Mouse (Mus musculus): ENCODE results near the gene Dennd4b. TPM values are rescaled to one million over a fixed set of nuclear protein-coding genes. Genes with fewer than 3 reads are reported as not detected.

The Dennd4b gene
- polyA plus RNA-seq, 1 experiment from 2014 or later = 3.4 TPM

Small RNA genes within 50 kb of the gene (microRNA-seq; reads per million reads assigned to microRNA genes)
- gene Mir7012 = not detected

Other genes with a start within 250 kb of the Dennd4b start
- gene 4933434E20Rik, start 213.5 kb upstream of the Dennd4b start, polyA plus RNA-seq (2016; fragmentation: Nextera tagmentation; extraction: Ambion mirVana) = 101 and 103 TPM in 2 replicates
- 111 and 125 TPM in 2 replicates for gene Ubap2l, start 212.6 kb upstream of the Dennd4b start, polyA plus RNA-seq (2016; fragmentation: Nextera tagmentation; extraction: Ambion mirVana)
- gene Tpm3, start 192.5 kb upstream of the Dennd4b start, polyA plus RNA-seq (2016; fragmentation: Nextera tagmentation; extraction: Ambion mirVana) = 299 and 315 TPM in 2 replicates
- gene Nup210l, start 161.1 kb upstream of the Dennd4b start, polyA plus RNA-seq (2016; fragmentation: Nextera tagmentation; extraction: Ambion mirVana) = 0.11 and 0.19 TPM in 2 replicates
- gene Rps27, start 51.5 kb upstream of the Dennd4b start, polyA plus RNA-seq (2016; fragmentation: Nextera tagmentation; extraction: Ambion mirVana) = 777 and 835 TPM in 2 replicates
- 8.3 and 8.6 TPM in 2 replicates for gene Rab13, start 51.5 kb upstream of the Dennd4b start, polyA plus RNA-seq (2016; fragmentation: Nextera tagmentation; extraction: Ambion mirVana)
- gene Jtb, start 33.6 kb upstream of the Dennd4b start, polyA plus RNA-seq (2016; fragmentation: Nextera tagmentation; extraction: Ambion mirVana) = 64.9 and 66.4 TPM in 2 replicates
- gene Creb3l4, start 21.7 kb upstream of the Dennd4b start, polyA plus RNA-seq (2016; fragmentation: Nextera tagmentation; extraction: Ambion mirVana) = 0.56 and 0.66 TPM in 2 replicates
- gene Slc39a1, start 17.0 kb upstream of the Dennd4b start, polyA plus RNA-seq (2016; fragmentation: Nextera tagmentation; extraction: Ambion mirVana) = 30.7 and 33.1 TPM in 2 replicates
- 8.2 and 9.4 TPM in 2 replicates for gene Crtc2, start 11.0 kb upstream of the Dennd4b start, polyA plus RNA-seq (2016; fragmentation: Nextera tagmentation; extraction: Ambion mirVana)
- 5.1 and 6.0 TPM in 2 replicates for gene Gatad2b, start 28.0 kb downstream of the Dennd4b start, polyA plus RNA-seq (2016; fragmentation: Nextera tagmentation; extraction: Ambion mirVana)
- 3.7 and 4.1 TPM in 2 replicates for gene Slc27a3, start 124.8 kb downstream of the Dennd4b start, polyA plus RNA-seq (2016; fragmentation: Nextera tagmentation; extraction: Ambion mirVana)
- gene Ints3, start 168.4 kb downstream of the Dennd4b start, polyA plus RNA-seq (2016; fragmentation: Nextera tagmentation; extraction: Ambion mirVana) = 20.8 and 21.4 TPM in 2 replicates
- 5.1 and 5.3 TPM in 2 replicates for gene Npr1, start 200.7 kb downstream of the Dennd4b start, polyA plus RNA-seq (2016; fragmentation: Nextera tagmentation; extraction: Ambion mirVana)
- gene Ilf2, start 210.9 kb downstream of the Dennd4b start, polyA plus RNA-seq (2016; fragmentation: Nextera tagmentation; extraction: Ambion mirVana) = 100 and 103 TPM in 2 replicates
- gene Snapin, start 225.8 kb downstream of the Dennd4b start, polyA plus RNA-seq (2016; fragmentation: Nextera tagmentation; extraction: Ambion mirVana) = 24.2 and 27.0 TPM in 2 replicates
- 85.7 and 88.1 TPM in 2 replicates for gene Chtop, start 244.3 kb downstream of the Dennd4b start, polyA plus RNA-seq (2016; fragmentation: Nextera tagmentation; extraction: Ambion mirVana)
- 13.2 and 15.0 TPM in 2 replicates for gene S100a1, start 249.2 kb downstream of the Dennd4b start, polyA plus RNA-seq (2016; fragmentation: Nextera tagmentation; extraction: Ambion mirVana)
- 18.4 and 20.4 TPM in 2 replicates for gene S100a13, start 249.2 kb downstream of the Dennd4b start, polyA plus RNA-seq (2016; fragmentation: Nextera tagmentation; extraction: Ambion mirVana)